Mouse (Mus musculus): ENCODE results near the gene Pms2.

GRCm38 (mm10) chr5:143885274-143885673 is 24.5 kb upstream of the Pms2 start:
- TF ChIP-seq CTCF (IDR thresholded peaks at IDR 0.05; ENCODE audit: insufficient read depth, low read depth, low read length) (no peak), POLR2A (IDR thresholded peaks at IDR 0.05; ENCODE audit: insufficient read depth, low read depth, low read length) (no peak)

Data from olfactory bulb, adult 2 months (tissue).